Mouse (Mus musculus): ENCODE measurements around the gene 9330159F19Rik.

DNA sequence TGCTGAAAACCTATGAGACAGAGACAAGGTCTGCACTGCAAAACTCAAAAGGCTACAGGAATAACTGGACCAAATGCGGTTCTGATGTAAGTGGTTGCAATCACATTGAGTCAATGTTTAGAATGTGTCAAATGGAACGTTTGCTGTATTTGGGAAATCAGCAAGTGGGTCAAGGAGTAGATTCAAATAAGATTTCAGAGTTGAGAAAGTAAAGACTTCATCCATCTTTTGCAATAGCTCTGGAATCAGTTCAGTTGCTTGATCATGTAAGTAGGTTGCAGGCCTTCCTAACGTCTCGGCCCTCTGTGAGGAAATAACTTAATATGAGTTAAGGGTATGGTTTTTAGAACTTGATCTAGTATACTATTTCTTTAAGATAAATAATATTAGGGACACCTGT is 13.9 kb downstream of the 9330159F19Rik start:
- TF ChIP-seq CTCF (IDR thresholded peaks at IDR 0.05; ENCODE audit: extremely low read depth, insufficient read depth, insufficient read length, insufficient replicate concordance) (no peak), POLR2A (IDR thresholded peaks at IDR 0.05; ENCODE audit: low read depth, low read length) (no peak)

All from spleen, adult 2 months (tissue).